9 mouse cellular contexts compared by ENCODE assay signal in genomic region chr11:59183821-59184220, GRCm38 (mm10). TPM values are rescaled to one million over a fixed set of nuclear protein-coding genes. Genes with fewer than 3 reads are reported as not detected.
DNase-seq lines count a peak whose midpoint lies in the region; ATAC-seq and TF ChIP-seq lines count a peak whose summit lies in the region.
"Had no signal": no experiment of that assay in that cellular context is flagged by ENCODE, and none has a peak within 500 bp of the region (broad histone marks: within the 10 kb centered on the region; RNA-seq: fewer than 3 reads in every experiment).

No protein-coding gene starts in this region.

- peaks cover 73% of the 10 kb centered on the region for H3K36me3 ChIP-seq in G1E (replicated peaks)
- H3K36me3 ChIP-seq in heart, embryonic 15.5 days, result peaks cover 8% of the 10 kb centered on the region; the same call in 1 of the 2 replicates

- peak; percentile 59 for TF ChIP-seq CTCF in G1E (IDR thresholded peaks at IDR 0.05; ENCODE audit: low read depth, low read length)

- H3K9ac ChIP-seq in heart, embryonic 15.5 days, result peak overlapping the region; percentile 32; the same call in 1 of the 2 replicates
- H3K9ac ChIP-seq: limb, embryonic 12.5 days had no signal

- peak overlapping the region; percentile 78 for H3K27ac ChIP-seq in heart, embryonic 15.5 days
- H3K27ac ChIP-seq: limb, embryonic 12.5 days had no signal

- H3K4me1 ChIP-seq in G1E (ENCODE audit: insufficient read depth, low read depth, low read length), result peaks cover 30% of the 10 kb centered on the region
- H3K4me1 ChIP-seq in heart, embryonic 15.5 days (replicated peaks), result peaks cover 26% of the 10 kb centered on the region
- H3K4me1 ChIP-seq: limb, embryonic 12.5 days had no signal

- DNase-seq in embryo, embryonic 10 days (ENCODE audit: low spot score), result peak; percentile 67
- DNase-seq in embryo, embryonic 9.5 days (ENCODE audit: extremely low spot score), result no peak
- DNase-seq in G1E (ENCODE audit: low spot score), result peak; percentile 51
- peak; percentile 58 for DNase-seq in embryo, embryonic 10.5 days (ENCODE audit: low spot score)
- peak; percentile 72 to 77 for DNase-seq in kidney, postnatal 25 days
- peak; percentile 70 for DNase-seq in lung, postnatal 14 days
- DNase-seq in spleen, postnatal 36 days (ENCODE audit: low spot score in 2 of 2), result peak; percentile 38 to 56

- ATAC-seq in G1E (ENCODE audit: extremely low read depth, insufficient number of reproducible peaks, low FRiP score, poor library complexity, severe bottlenecking), result peak; percentile 40; the same call in 1 of the 2 replicates
- peak; percentile 47 for ATAC-seq in heart, embryonic 15.5 days (replicated peaks; ENCODE audit: insufficient number of reproducible peaks, insufficient read depth, low FRiP score, low read depth)

- H3K4me2 ChIP-seq in heart, embryonic 15.5 days, result peak overlapping the region; percentile 33
- H3K4me2 ChIP-seq: limb, embryonic 12.5 days had no signal

- 8% methylated on average over 3 of the region's 3 CpGs for WGBS in heart, embryonic 15.5 days

- H3K9me3 ChIP-seq in G1E (replicated peaks), result no peaks in the 10 kb centered on the region
- H3K9me3 ChIP-seq in heart, embryonic 15.5 days (replicated peaks), result no peaks in the 10 kb centered on the region
- H3K9me3 ChIP-seq: limb, embryonic 12.5 days had no signal

- no peak overlapping the region for H3K4me3 ChIP-seq in G1E (ENCODE audit: low read depth, low read length)
- H3K4me3 ChIP-seq in heart, embryonic 15.5 days, result no peak overlapping the region
- H3K4me3 ChIP-seq: limb, embryonic 12.5 days had no signal

- H3K27me3 ChIP-seq in G1E (ENCODE audit: insufficient read depth, low read length), result peaks cover 2% of the 10 kb centered on the region; the same call in 1 of the 2 replicates
- peaks cover 6% of the 10 kb centered on the region; the same call in 1 of the 2 replicates for H3K27me3 ChIP-seq in heart, embryonic 15.5 days

RNA-seq across cellular contexts. Expression of gene Gjc2, which starts 0.8 kb away (rescaled TPM):
- total RNA-seq in G1E (2014; fragmentation: Nextera tagmentation) (not detected in 2 replicates), G1E (2017) (not detected in 2 replicates)
- polyA plus RNA-seq in G1E (2012), result not detected in 2 replicates
- polyA plus RNA-seq in heart, embryonic 15.5 days (2015; fragmentation: Nextera tagmentation; extraction: Ambion mirVana), result 0.77 TPM in 2 replicates

RNA-seq across cellular contexts. Expression of gene Guk1, which starts 8.2 kb away (rescaled TPM):
- total RNA-seq in G1E (2014; fragmentation: Nextera tagmentation), result 16.8 and 19.1 TPM in 2 replicates
- total RNA-seq in G1E (2017), result 37.5 and 38.2 TPM in 2 replicates
- polyA plus RNA-seq in G1E (2012), result 35.2 and 40.2 TPM in 2 replicates
- polyA plus RNA-seq in heart, embryonic 15.5 days (2015; fragmentation: Nextera tagmentation; extraction: Ambion mirVana), result 109 and 125 TPM in 2 replicates

RNA-seq across cellular contexts. Expression of gene Mrpl55, which starts 18.5 kb away (rescaled TPM):
- total RNA-seq in G1E (2014; fragmentation: Nextera tagmentation) (15.1 and 23.4 TPM in 2 replicates), G1E (2017) (38.7 and 40.8 TPM in 2 replicates)
- 29.5 and 34.8 TPM in 2 replicates for polyA plus RNA-seq in G1E (2012)
- polyA plus RNA-seq in heart, embryonic 15.5 days (2015; fragmentation: Nextera tagmentation; extraction: Ambion mirVana), result 99.8 and 114 TPM in 2 replicates

RNA-seq across cellular contexts. Expression of gene Iba57, which starts 20.3 kb away (rescaled TPM):
- total RNA-seq in G1E (2014; fragmentation: Nextera tagmentation) (3.0 and 4.9 TPM in 2 replicates), G1E (2017) (7.3 and 8.6 TPM in 2 replicates)
- 10.5 and 10.8 TPM in 2 replicates for polyA plus RNA-seq in G1E (2012)
- 7.3 and 8.5 TPM in 2 replicates for polyA plus RNA-seq in heart, embryonic 15.5 days (2015; fragmentation: Nextera tagmentation; extraction: Ambion mirVana)

RNA-seq across cellular contexts. Expression of gene 2310033P09Rik, which starts 24.3 kb away (rescaled TPM):
- 7.1 and 10.7 TPM in 2 replicates for total RNA-seq in G1E (2014; fragmentation: Nextera tagmentation)
- total RNA-seq in G1E (2017), result 6.1 and 9.0 TPM in 2 replicates
- 32.0 and 37.3 TPM in 2 replicates for polyA plus RNA-seq in G1E (2012)
- 17.7 and 18.4 TPM in 2 replicates for polyA plus RNA-seq in heart, embryonic 15.5 days (2015; fragmentation: Nextera tagmentation; extraction: Ambion mirVana)
